Comparison of ENCODE assay signal across 20 mouse cellular contexts in genomic region chr12:7250324-7250723, GRCm38 (mm10).
A peak's percentile ranks its signal among the peaks of the same experiment; 100 is the strongest.
DNase-seq lines count a peak whose midpoint lies in the region; ATAC-seq and TF ChIP-seq lines count a peak whose summit lies in the region.
"Had no signal": no experiment of that assay in that cellular context is flagged by ENCODE, and none has a peak within 500 bp of the region (broad histone marks: within the 10 kb centered on the region; RNA-seq: fewer than 3 reads in every experiment).

No protein-coding gene starts in this region.

- no peak overlapping the region for H3K9ac ChIP-seq in midbrain, postnatal 0 days (replicated peaks; ENCODE audit: low read length, poor library complexity, severe bottlenecking)
- H3K9ac ChIP-seq: heart, embryonic 12.5 days had no signal

- no peaks in the 10 kb centered on the region for H3K9me3 ChIP-seq in midbrain, embryonic 10.5 days (replicated peaks)
- H3K9me3 ChIP-seq in midbrain, postnatal 0 days (ENCODE audit: low read length), result no peaks in the 10 kb centered on the region
- no peaks in the 10 kb centered on the region for H3K9me3 ChIP-seq in embryonic facial prominence, embryonic 10.5 days
- H3K9me3 ChIP-seq: heart, embryonic 12.5 days had no signal

- peaks cover 35% of the 10 kb centered on the region for H3K4me1 ChIP-seq in midbrain, embryonic 10.5 days
- H3K4me1 ChIP-seq in midbrain, postnatal 0 days (ENCODE audit: insufficient read depth, low read length), result no peaks in the 10 kb centered on the region
- H3K4me1 ChIP-seq in embryonic facial prominence, embryonic 10.5 days, result peaks cover 17% of the 10 kb centered on the region

- no peaks in the 10 kb centered on the region for H3K36me3 ChIP-seq in midbrain, embryonic 10.5 days
- H3K36me3 ChIP-seq in midbrain, postnatal 0 days (ENCODE audit: insufficient read depth, low read length), result no peaks in the 10 kb centered on the region
- no peaks in the 10 kb centered on the region for H3K36me3 ChIP-seq in embryonic facial prominence, embryonic 10.5 days (replicated peaks)
- H3K36me3 ChIP-seq: heart, embryonic 12.5 days had no signal

- H3K4me2 ChIP-seq in midbrain, postnatal 0 days (ENCODE audit: low read depth, low read length, poor library complexity, severe bottlenecking), result no peak overlapping the region
- H3K4me2 ChIP-seq: heart, embryonic 12.5 days had no signal

- peaks cover 16% of the 10 kb centered on the region for H3K27me3 ChIP-seq in midbrain, embryonic 10.5 days (ENCODE audit: low read depth, poor library complexity, severe bottlenecking)
- H3K27me3 ChIP-seq in midbrain, postnatal 0 days (ENCODE audit: insufficient read depth, low read length), result no peaks in the 10 kb centered on the region
- no peaks in the 10 kb centered on the region for H3K27me3 ChIP-seq in embryonic facial prominence, embryonic 10.5 days (replicated peaks; ENCODE audit: low read depth, poor library complexity, severe bottlenecking)
- H3K27me3 ChIP-seq: heart, embryonic 12.5 days had no signal

- no peak for TF ChIP-seq CTCF in midbrain, postnatal 0 days (IDR thresholded peaks at IDR 0.05)

- no peak overlapping the region for H3K27ac ChIP-seq in midbrain, embryonic 10.5 days (replicated peaks)
- no peak overlapping the region for H3K27ac ChIP-seq in midbrain, postnatal 0 days (ENCODE audit: low read depth, low read length)
- no peak overlapping the region for H3K27ac ChIP-seq in embryonic facial prominence, embryonic 10.5 days (replicated peaks)
- H3K27ac ChIP-seq: gastrocnemius, adult 2 months had no signal

- DNase-seq in midbrain, embryonic 10.5 days (ENCODE audit: low spot score), result peak; percentile 51
- no peak for DNase-seq in midbrain, postnatal 0 days (ENCODE audit: low spot score)
- peak; percentile 4 for DNase-seq in R1 (ENCODE audit: low read depth, low spot score)
- peak; percentile 62 for DNase-seq in embryo, embryonic 10.5 days (ENCODE audit: low spot score)
- peak; percentile 23 for DNase-seq in embryonic facial prominence, embryonic 10.5 days (ENCODE audit: low spot score)
- DNase-seq in spleen, adult 12 weeks (ENCODE audit: low spot score), result no peak
- DNase-seq in lung, postnatal 10 days, result no peak
- no peak for DNase-seq in thymus, postnatal 0 days (ENCODE audit: low spot score)
- DNase-seq: adrenal gland, postnatal 14 days; cerebellum, adult 11 months; cerebellum, adult 8-10 months; cerebellum, postnatal 14 days; gastrocnemius, adult 2 months; gastrocnemius, postnatal 25 days had no signal

- no peak overlapping the region for H3K4me3 ChIP-seq in midbrain, embryonic 10.5 days
- H3K4me3 ChIP-seq in midbrain, postnatal 0 days (ENCODE audit: low read depth, low read length), result no peak overlapping the region
- no peak overlapping the region for H3K4me3 ChIP-seq in embryonic facial prominence, embryonic 10.5 days
- H3K4me3 ChIP-seq: gastrocnemius, adult 2 months; heart, embryonic 12.5 days had no signal

- ATAC-seq in midbrain, postnatal 0 days (ENCODE audit: low FRiP score), result no peak
- ATAC-seq: activated CD4-positive, CD25-positive, alpha-beta regulatory T cell, adult 4 months; forebrain, embryonic 16.5 days; hindbrain, embryonic 16.5 days; inflammation-experienced regulatory T-cells, adult 6 months; intestine, postnatal 0 days had no signal

Comparison
In these comparisons a context has a peak if more than half of its experiments do, and no peak if none do; other contexts are left out.
1. DNase-seq: peak in midbrain, embryonic 10.5 days (single experiment), R1 (single experiment), embryo, embryonic 10.5 days (single experiment) and embryonic facial prominence, embryonic 10.5 days (single experiment); none in midbrain, postnatal 0 days (single experiment), spleen, adult 12 weeks (single experiment), lung, postnatal 10 days (single experiment) and thymus, postnatal 0 days (single experiment).